Mouse (Mus musculus) heart, embryonic 10.5 days (tissue): Measurements from ENCODE around the gene Rabgap1l. TPM values are rescaled to one million over a fixed set of nuclear protein-coding genes. Genes with fewer than 3 reads are reported as not detected.

Experiments used
- DNase-seq: peaks from one replicate; pipeline ENCODE4 v3.0.0-alpha.2; 2017; ENCODE audit warnings: low spot score
- H3K27ac ChIP-seq: fragments of 300-500 bp; sonication (generic); 2 replicates; pipeline ENCODE4 v1.5.1; 2016; ENCODE audit warnings: mild to moderate bottlenecking
- H3K27me3 ChIP-seq: fragments of 300-500 bp; sonication (generic); 2 replicates; pipeline ENCODE4 v1.6.1; 2016; ENCODE audit warnings: mild to moderate bottlenecking; ENCODE audit not compliant: poor library complexity, insufficient read depth, severe bottlenecking
- H3K36me3 ChIP-seq: fragments of 300-500 bp; sonication (generic); 2 replicates; pipeline ENCODE4 v1.6.1; 2016; ENCODE audit warnings: mild to moderate bottlenecking, moderate library complexity
- H3K4me1 ChIP-seq: fragments of 300-500 bp; sonication (generic); 2 replicates; pipeline ENCODE4 v1.6.1; 2016; ENCODE audit warnings: mild to moderate bottlenecking
- H3K4me3 ChIP-seq: fragments of 300-500 bp; sonication (generic); 2 replicates; pipeline ENCODE4 v1.5.1; 2016; ENCODE audit warnings: mild to moderate bottlenecking, moderate library complexity
- H3K9me3 ChIP-seq: fragments of 300-500 bp; sonication (generic); 2 replicates; pipeline ENCODE4 v1.6.1; 2016; ENCODE audit warnings: mild to moderate bottlenecking, moderate library complexity
- WGBS: fragments of 180-500 bp; shearing (Covaris S2); methylation state at CpG from one replicate; pipeline ENCODE4 v1.1.7; 2016; 5-methylcytosine and 5-hydroxymethylcytosine counted together
- polyA plus RNA-seq: library from polyadenylated mRNA; unstranded; fragments of >200 nt; fragmentation: Nextera tagmentation; extraction: Ambion mirVana; gene quantifications from 2 replicates; pipeline ENCODE4 v1.2.1, GENCODE M21; 2016

The Rabgap1l gene
- polyA plus RNA-seq, 1 experiment from 2014 or later = 28.1 TPM

DNA sequence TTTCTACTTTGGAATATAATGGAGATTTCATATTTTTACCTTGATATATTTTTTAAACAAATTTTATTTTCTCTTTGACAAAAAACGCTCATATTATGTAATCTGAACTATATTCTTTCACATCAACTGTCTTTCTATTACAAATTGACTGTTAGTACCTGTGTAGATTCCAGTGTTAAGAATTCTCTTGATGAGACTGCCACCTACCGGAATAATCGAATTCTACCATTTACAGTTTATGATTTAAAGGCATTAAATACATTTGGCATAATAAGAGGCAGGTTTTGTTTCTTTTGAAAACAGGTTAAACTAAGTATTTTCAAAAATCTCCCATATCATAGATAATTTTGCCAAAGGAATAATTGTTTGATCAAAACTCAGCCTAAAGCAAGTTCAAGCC lies 75.3 kb downstream of the Rabgap1l start:
- H3K4me3 ChIP-seq = no peak overlapping the region
- 0 out of 2 replicates have a peak, but pooled peaks cover 9% of the 10 kb centered on the region for H3K4me1 ChIP-seq
- no peak overlapping the region for H3K27ac ChIP-seq
- WGBS = 18% methylated on average over 3 of the region's 3 CpGs
- no peaks in the 10 kb centered on the region for H3K9me3 ChIP-seq
- no peak for DNase-seq
- no peaks in the 10 kb centered on the region for H3K27me3 ChIP-seq
- peaks cover 16% of the 10 kb centered on the region for H3K36me3 ChIP-seq

DNA sequence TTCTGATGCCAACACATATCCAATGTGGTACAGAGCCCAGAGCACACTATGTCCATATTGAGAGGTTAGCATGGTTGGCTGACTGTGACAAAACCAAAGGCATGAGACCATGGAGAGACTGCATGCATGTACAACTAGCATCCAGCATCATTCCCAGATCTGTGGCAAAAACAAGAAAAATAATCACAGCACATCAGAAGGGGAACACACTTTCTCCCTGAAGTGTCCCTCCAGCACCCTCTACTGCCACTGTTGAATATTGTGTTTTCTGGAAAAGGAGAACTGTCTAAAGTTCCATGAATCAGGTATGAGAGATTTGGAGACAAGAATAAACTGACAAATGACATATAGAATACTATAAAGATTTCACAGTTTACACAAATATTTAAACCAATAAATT lies 78.3 kb downstream of the Rabgap1l start:
- H3K27ac ChIP-seq = no peak overlapping the region
- DNase-seq = no peak
- no peaks in the 10 kb centered on the region for H3K27me3 ChIP-seq
- H3K9me3 ChIP-seq = no peaks in the 10 kb centered on the region
- no peak overlapping the region for H3K4me3 ChIP-seq
- H3K36me3 ChIP-seq = no peaks in the 10 kb centered on the region
- 0 out of 2 replicates have a peak, but pooled peaks cover 10% of the 10 kb centered on the region for H3K4me1 ChIP-seq

DNA sequence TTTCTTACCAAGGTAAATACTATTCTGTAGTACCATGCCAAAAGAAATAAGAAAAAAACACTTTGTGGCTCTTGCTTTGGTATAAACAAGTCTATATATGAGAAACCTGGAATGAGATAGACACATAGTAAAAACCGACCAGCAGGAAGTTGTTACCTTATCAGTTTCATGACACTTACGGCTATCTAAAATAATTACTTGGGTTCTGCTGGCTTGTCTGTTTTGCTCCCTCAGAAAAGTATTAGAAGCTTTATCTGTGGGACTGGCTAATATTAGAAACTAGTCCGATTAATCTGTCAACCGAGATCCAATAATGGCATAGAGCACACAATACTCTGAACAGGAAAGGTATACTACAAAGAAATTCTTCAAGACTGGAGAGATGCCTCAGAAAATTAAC lies 79.1 kb downstream of the Rabgap1l start:
- Histone ChIP-seq H3K27me3 (no peaks in the 10 kb centered on the region), H3K27ac (no peak overlapping the region; the same call in 1 of the 2 replicates), H3K36me3 (no peaks in the 10 kb centered on the region), H3K4me1 (0 out of 2 replicates have a peak, but pooled peaks cover 10% of the 10 kb centered on the region), H3K9me3 (no peaks in the 10 kb centered on the region), H3K4me3 (no peak overlapping the region)
- 24% methylated on average over 4 of the region's 4 CpGs for WGBS
- no peak for DNase-seq

DNA sequence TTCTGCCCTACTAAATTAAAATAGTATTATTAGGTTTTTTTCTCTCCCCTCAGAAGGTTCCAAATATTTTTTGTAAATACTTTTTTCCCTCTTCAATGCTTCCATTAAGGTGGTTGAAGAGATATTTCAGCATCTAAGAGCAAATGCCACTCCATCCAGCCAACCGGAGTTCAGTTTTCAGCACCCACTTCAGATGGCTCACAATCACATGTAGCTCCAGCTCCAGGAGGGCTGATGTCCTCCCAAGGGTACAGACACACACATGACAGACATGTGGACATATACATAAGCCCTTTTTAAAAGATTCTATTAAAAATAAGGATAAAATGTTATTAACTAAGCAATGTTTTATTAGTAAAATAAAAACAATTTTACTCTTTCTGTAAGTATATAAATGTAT lies 79.6 kb downstream of the Rabgap1l start:
- WGBS = 41% methylated on average over 1 of the region's 1 CpGs
- DNase-seq = no peak
- H3K36me3 ChIP-seq = 0 out of 2 replicates have a peak, but pooled peaks cover 5% of the 10 kb centered on the region
- H3K4me3 ChIP-seq = no peak overlapping the region
- H3K4me1 ChIP-seq = 0 out of 2 replicates have a peak, but pooled peaks cover 10% of the 10 kb centered on the region
- no peaks in the 10 kb centered on the region for H3K27me3 ChIP-seq
- H3K27ac ChIP-seq = no peak overlapping the region
- H3K9me3 ChIP-seq = no peaks in the 10 kb centered on the region

DNA sequence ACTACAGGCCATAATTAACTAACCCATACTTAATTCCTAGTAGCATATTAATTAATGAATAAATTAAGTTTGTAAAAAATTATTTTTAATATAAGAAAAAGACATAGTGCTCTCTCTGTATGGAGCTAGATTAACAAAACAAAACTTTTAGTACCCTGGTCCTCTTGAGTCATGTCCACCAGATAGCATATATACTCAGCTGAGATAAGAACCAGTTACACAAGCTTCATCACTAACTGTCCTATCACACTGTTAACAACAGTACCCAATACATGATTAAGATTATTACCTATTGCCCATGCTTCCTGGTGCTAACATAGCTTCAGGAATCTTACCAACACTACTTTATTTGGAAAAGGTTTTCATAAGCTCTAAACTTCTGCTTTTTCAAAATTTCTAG lies 82.5 kb downstream of the Rabgap1l start:
- no peaks in the 10 kb centered on the region for H3K27me3 ChIP-seq
- no peak overlapping the region for H3K27ac ChIP-seq
- H3K36me3 ChIP-seq = 0 out of 2 replicates have a peak, but pooled peaks cover 6% of the 10 kb centered on the region
- no peak overlapping the region for H3K4me3 ChIP-seq
- DNase-seq = no peak
- no peaks in the 10 kb centered on the region for H3K9me3 ChIP-seq
- 0 out of 2 replicates have a peak, but pooled peaks cover 10% of the 10 kb centered on the region for H3K4me1 ChIP-seq

DNA sequence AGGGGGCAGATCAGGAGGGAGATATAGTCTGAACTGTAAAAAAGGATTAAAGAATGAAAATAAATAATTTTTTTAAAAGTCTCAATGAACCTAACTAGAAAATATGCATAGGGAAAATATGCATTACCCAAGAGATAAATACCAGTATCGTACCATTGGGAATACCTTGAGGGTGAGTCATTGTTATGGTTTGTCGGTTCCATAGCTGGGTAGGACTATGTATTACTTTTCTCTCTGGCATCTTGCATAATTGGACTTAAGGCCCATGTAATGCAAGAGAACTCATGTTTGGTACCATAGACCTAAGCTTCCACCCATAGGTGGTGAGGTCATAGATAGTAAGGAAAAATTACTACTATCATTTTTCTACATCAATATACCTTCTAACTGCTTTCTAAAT lies 88.4 kb downstream of the Rabgap1l start:
- H3K36me3 ChIP-seq = peaks cover 13% of the 10 kb centered on the region
- no peaks in the 10 kb centered on the region for H3K4me1 ChIP-seq
- no peak for DNase-seq
- no peak overlapping the region for H3K4me3 ChIP-seq
- H3K27me3 ChIP-seq = no peaks in the 10 kb centered on the region
- no peaks in the 10 kb centered on the region for H3K9me3 ChIP-seq
- WGBS = 94% methylated on average over 2 of the region's 2 CpGs
- no peak overlapping the region for H3K27ac ChIP-seq

DNA sequence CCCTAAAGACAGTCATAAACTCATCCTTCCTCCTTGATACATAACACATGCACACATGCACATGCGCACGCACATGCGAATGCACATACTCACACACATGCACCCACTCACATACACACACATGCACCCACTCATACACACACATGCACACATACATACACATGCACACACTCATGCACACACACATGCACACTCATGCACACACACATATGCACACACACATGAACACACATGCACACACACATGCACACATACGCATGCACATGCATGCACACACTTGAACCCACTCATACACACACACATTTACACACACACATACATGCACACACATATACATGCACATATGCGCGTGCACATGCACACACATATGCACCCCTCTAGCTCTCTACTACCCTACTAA lies 89.2 kb downstream of the Rabgap1l start:
- Histone ChIP-seq H3K27me3 (no peaks in the 10 kb centered on the region), H3K4me3 (no peak overlapping the region), H3K36me3 (peaks cover 13% of the 10 kb centered on the region), H3K9me3 (no peaks in the 10 kb centered on the region), H3K4me1 (no peaks in the 10 kb centered on the region), H3K27ac (no peak overlapping the region)
- no peak for DNase-seq
- WGBS = 94% methylated on average over 6 of the region's 6 CpGs

DNA sequence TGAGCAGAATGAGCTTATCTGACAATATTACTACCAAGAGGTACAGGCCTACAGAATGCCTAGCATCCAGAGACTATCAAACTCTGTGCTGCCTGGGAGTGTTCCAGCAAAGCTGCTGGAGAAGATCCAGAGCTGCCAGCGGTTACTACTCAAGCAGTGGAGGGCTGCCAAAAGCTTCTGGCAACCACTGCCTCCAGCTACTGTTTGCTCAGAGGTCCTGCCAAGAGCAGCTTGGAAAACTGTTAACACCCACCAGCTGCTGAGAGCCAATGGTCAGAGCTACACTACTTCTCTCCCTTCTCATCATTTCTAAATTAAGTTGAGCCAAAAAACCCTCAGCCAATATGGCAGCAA lies 99.9 kb downstream of the Rabgap1l start:
- DNase-seq = no peak
- WGBS = 61% methylated on average over 1 of the region's 1 CpGs
- no peak overlapping the region for H3K4me3 ChIP-seq
- H3K9me3 ChIP-seq = no peaks in the 10 kb centered on the region
- H3K36me3 ChIP-seq = no peaks in the 10 kb centered on the region
- no peaks in the 10 kb centered on the region for H3K27me3 ChIP-seq
- H3K27ac ChIP-seq = no peak overlapping the region
- H3K4me1 ChIP-seq = no peaks in the 10 kb centered on the region

DNA sequence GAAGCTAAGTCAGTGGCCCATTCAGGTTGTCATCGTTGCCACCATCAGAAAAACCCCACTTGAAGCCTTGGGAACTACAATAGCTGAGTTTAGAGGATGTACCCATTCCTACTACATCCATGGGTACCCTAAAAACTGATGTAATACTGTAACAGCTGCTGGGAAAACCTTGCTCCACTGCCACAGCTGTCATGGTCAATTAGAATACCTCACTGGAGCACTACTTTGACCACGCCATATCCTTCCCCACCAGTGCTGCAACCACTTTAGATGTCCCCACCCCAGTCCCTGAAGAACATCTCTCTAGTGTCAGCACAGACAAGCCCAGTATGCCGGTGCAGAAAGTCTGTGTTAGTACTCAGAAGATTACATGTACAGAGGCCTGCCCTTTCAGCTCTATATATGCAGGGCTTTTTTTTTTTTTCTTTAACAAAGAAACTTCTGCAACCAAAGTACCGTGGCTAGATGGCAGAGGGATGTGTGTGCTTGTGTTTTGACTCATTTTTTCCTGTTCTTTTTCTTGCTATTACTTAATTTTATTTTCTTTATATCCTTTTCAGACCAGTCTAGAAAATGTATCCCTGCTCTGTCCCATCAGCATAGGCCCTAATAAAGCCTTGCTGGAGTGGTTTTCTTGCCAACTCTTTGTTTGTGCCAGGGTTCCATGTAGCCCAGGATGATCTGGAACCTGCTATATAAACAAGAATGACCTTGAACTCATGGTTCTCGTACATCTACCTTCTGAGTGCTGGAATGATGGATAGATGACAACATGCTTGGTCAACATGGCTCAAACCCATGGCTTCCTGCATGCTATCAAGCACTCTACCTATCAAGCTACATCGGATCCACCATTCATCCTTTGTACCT lies 100.6 kb downstream of the Rabgap1l start:
- Histone ChIP-seq H3K4me1 (no peaks in the 10 kb centered on the region), H3K9me3 (no peaks in the 10 kb centered on the region), H3K27ac (no peak overlapping the region), H3K27me3 (no peaks in the 10 kb centered on the region), H3K4me3 (no peak overlapping the region), H3K36me3 (no peaks in the 10 kb centered on the region)
- 83% methylated on average over 6 of the region's 6 CpGs for WGBS
- DNase-seq = no peak

DNA sequence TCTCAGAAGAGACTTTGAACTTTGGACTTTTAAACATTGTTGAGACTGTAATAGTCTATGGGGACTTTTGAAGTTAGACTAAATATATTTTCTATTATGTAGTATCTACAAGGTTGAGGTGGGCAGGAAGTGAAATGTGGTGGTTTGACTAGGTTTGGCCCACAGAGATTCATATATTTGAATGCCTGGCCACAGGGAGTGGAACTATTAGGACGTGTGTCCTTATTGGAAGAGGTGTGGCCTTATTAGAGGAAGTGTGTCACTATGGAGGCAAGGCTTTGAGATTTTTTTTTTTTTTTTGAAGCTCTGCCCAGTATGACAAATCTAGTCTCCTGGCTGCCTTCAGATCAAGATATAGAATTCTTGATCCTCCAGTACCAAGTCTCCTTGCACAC lies 101.8 kb downstream of the Rabgap1l start:
- WGBS = 84% methylated on average over 1 of the region's 1 CpGs

DNA sequence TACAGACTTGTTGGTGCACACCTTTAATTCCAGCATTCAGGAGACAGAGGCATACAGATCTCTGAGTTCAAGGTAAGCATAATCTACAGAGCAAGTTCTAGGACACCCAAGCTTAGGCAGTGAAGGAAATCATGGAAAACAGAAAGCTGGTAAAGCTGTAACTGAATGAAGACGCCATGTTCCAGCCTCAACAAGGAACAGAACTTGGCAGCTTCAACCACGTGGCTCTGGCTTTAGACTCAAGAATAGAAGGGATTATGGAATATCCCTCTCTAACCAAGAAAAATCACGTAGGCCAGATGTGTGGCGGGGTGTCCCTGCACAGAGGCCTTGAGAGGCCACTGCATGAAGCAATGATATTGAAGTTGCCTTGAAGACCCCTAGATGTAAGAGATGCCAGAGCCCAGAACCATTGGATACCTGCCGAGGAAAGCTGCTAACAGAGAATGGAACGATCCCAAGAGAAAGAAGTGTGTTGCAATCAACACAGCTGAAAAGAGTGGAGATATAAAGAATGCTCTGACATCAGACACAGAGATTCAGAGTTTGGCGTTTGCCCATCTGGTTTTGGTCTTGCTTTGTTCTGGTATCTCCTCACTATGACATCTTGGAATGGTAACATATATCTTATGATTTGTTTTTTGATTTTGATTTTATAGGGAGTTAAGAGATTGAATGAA lies 102.4 kb downstream of the Rabgap1l start:
- no peak for DNase-seq
- Histone ChIP-seq H3K9me3 (no peaks in the 10 kb centered on the region), H3K4me1 (no peaks in the 10 kb centered on the region), H3K4me3 (no peak overlapping the region), H3K36me3 (peaks cover 7% of the 10 kb centered on the region), H3K27ac (no peak overlapping the region), H3K27me3 (no peaks in the 10 kb centered on the region)
- 85% methylated on average over 7 of the region's 7 CpGs for WGBS

More for the DNA sequence above, 101.8 kb downstream of the Rabgap1l start:
- Histone ChIP-seq H3K4me3 (no peak overlapping the region), H3K27ac (no peak overlapping the region), H3K9me3 (no peaks in the 10 kb centered on the region), H3K27me3 (no peaks in the 10 kb centered on the region), H3K36me3 (peaks cover 3% of the 10 kb centered on the region), H3K4me1 (no peaks in the 10 kb centered on the region)
- no peak for DNase-seq

DNA sequence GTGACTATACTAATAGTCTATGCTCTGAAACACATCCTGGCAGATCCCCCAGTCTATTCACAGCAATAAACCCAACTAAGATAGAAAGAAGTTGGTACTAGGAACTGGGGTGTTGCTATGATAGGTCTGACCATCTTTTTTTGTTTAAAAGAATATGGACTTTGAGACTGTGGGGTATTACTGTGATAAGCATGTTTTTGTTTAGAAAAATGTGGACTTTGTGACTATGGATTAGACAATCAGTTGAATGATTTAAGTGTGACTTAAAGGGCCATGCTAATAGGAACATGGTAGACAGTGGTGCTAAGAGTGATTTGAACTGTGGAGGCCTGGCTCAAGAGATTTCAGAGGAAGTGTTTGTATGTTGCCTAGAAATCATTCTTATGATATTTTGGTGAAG lies 103.5 kb downstream of the Rabgap1l start:
- Histone ChIP-seq H3K27me3 (no peaks in the 10 kb centered on the region), H3K4me1 (no peaks in the 10 kb centered on the region), H3K27ac (no peak overlapping the region), H3K36me3 (peaks cover 7% of the 10 kb centered on the region), H3K9me3 (no peaks in the 10 kb centered on the region), H3K4me3 (no peak overlapping the region)
- no peak for DNase-seq

DNA sequence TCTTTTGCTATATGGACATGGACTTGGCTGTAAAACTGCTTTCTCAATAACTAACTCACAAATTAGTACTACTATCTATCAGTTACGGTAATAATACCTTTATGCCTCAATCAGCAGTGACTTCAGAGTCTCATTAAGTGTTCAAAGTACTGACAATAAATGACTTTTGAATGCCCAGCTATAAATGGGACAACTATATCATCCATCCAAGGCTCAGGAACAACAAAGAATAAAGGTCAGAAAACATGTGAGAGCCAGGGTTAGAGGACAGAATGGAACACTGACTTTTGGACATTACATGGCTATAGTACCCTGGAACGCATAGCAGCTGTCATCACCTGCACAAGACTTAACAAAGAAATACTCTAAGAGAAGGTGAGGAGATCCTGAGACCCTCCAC lies 108.8 kb downstream of the Rabgap1l start:
- peaks cover 7% of the 10 kb centered on the region for H3K36me3 ChIP-seq
- no peaks in the 10 kb centered on the region for H3K27me3 ChIP-seq
- H3K4me3 ChIP-seq = no peak overlapping the region
- H3K9me3 ChIP-seq = no peaks in the 10 kb centered on the region
- WGBS = 90% methylated on average over 2 of the region's 2 CpGs
- no peaks in the 10 kb centered on the region for H3K4me1 ChIP-seq
- H3K27ac ChIP-seq = no peak overlapping the region
- no peak for DNase-seq
